In the genomic region with DNA sequence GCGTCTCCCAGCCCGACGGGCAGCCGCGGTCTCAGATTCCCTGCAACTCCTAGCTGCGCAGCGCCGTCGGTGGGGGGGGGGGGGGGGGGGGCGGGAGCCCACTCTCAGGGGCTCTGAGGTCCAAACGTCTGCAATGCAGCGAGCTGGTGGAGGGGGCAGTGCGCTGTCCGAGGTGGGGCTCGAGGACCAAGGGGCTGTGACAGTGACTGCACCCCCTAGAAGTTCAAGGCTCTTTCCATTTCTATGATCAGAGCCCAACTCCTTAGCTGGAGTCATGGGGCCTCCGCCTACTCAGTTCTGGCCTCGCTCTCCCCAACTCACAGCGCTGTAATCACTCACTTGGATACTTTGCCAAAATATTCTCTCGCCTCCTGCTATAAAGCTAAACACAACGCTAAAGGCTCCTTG, we compare ENCODE assay signal across 9 mouse cellular contexts. TPM values are rescaled to one million over a fixed set of nuclear protein-coding genes. Genes with fewer than 3 reads are reported as not detected.
DNase-seq lines count a peak whose midpoint lies in the region; ATAC-seq and TF ChIP-seq lines count a peak whose summit lies in the region.
"Had no signal": no experiment of that assay in that cellular context is flagged by ENCODE, and none has a peak within 500 bp of the region (broad histone marks: within the 10 kb centered on the region; RNA-seq: fewer than 3 reads in every experiment).

No protein-coding gene starts in this region.

- H3K4me1 ChIP-seq in ES-E14 (ENCODE audit: control insufficient read depth in 2 of 2, insufficient read depth in 2 of 2, low read length in 2 of 2, poor library complexity in 1 of 2): peaks cover 0 to 7% of the 10 kb centered on the region in 2 experiments; a peak in 3 of 4 replicates
- H3K4me1 ChIP-seq in forebrain, embryonic 14.5 days (ENCODE audit: control insufficient read depth, insufficient read depth, low read length): peaks cover 13% of the 10 kb centered on the region
- no peaks in the 10 kb centered on the region for H3K4me1 ChIP-seq in liver, embryonic 14.5 days (replicated peaks; ENCODE audit: control insufficient read depth in 2 of 2, insufficient read depth in 2 of 2, low read length in 1 of 2)

- DNase-seq in heart, adult 11 months: peak; percentile 86
- no peak for DNase-seq in heart, postnatal 4 days
- no peak for DNase-seq in ES-E14 (ENCODE audit: low read depth, low spot score)
- peak; percentile 61 for DNase-seq in forebrain, embryonic 14.5 days (ENCODE audit: low spot score)
- DNase-seq in liver, embryonic 14.5 days (ENCODE audit: low read depth in 3 of 3, low spot score in 3 of 3): no peak
- no peak for DNase-seq in MN1 (ENCODE audit: low spot score)
- DNase-seq in gastrocnemius, postnatal 10 days: no peak

- peak overlapping the region; percentile 72 for H3K4me2 ChIP-seq in forebrain, embryonic 14.5 days (ENCODE audit: low read length)
- H3K4me2 ChIP-seq in liver, embryonic 14.5 days (ENCODE audit: low read depth): peak overlapping the region; percentile 57

- no peak for TF ChIP-seq CTCF in liver, embryonic 14.5 days (IDR thresholded peaks at IDR 0.05; ENCODE audit: low read depth)

- in situ Hi-C loops in ES-E14 (cut with MboI; ENCODE audit: low sequenced_read_pairs in 2 of 2, unreplicated experiment in 2 of 2): no loop called here

- no peaks in the 10 kb centered on the region for H3K27me3 ChIP-seq in forebrain, embryonic 14.5 days (replicated peaks; ENCODE audit: control insufficient read depth, insufficient read depth, low read length)
- peaks cover 43% of the 10 kb centered on the region for H3K27me3 ChIP-seq in liver, embryonic 14.5 days (ENCODE audit: control insufficient read depth, insufficient read depth, low read length)
- H3K27me3 ChIP-seq: CH12.LX had no signal

- WGBS in forebrain, embryonic 14.5 days: 1% methylated on average over 10 of the region's 20 CpGs
- WGBS in liver, embryonic 14.5 days (ENCODE audit: insufficient replicate concordance): 7% methylated on average over 19 of the region's 20 CpGs

- TF ChIP-seq EP300 in liver, embryonic 14.5 days (IDR thresholded peaks at IDR 0.05; ENCODE audit: low read depth): no peak

- no peaks in the 10 kb centered on the region for H3K36me3 ChIP-seq in ES-E14 (ENCODE audit: control insufficient read depth, insufficient read depth, low read length, poor library complexity, severe bottlenecking)
- peaks cover 5% of the 10 kb centered on the region; the same call in 1 of the 2 replicates for H3K36me3 ChIP-seq in forebrain, embryonic 14.5 days (ENCODE audit: control insufficient read depth, insufficient read depth, low read length)
- no peaks in the 10 kb centered on the region for H3K36me3 ChIP-seq in liver, embryonic 14.5 days (replicated peaks; ENCODE audit: control insufficient read depth, insufficient read depth, low read depth)

- peak overlapping the region; percentile 68 to 83 for H3K4me3 ChIP-seq in ES-E14 (ENCODE audit: insufficient read depth in 1 of 2, low read depth in 1 of 2, low read length in 2 of 2, poor library complexity in 1 of 2, severe bottlenecking in 1 of 2)
- H3K4me3 ChIP-seq in forebrain, embryonic 14.5 days (ENCODE audit: low read depth, low read length): peak overlapping the region; percentile 89
- peak overlapping the region in 1 of 2 experiments; percentile 27; a peak in 1 of 4 replicates for H3K4me3 ChIP-seq in liver, embryonic 14.5 days (ENCODE audit: insufficient read depth in 1 of 2, low read depth in 2 of 2, low read length in 2 of 2)

- peak overlapping the region; percentile 79 for H3K9ac ChIP-seq in ES-E14 (ENCODE audit: insufficient read depth, low read depth, low read length, poor library complexity, severe bottlenecking)
- H3K9ac ChIP-seq in forebrain, embryonic 14.5 days (ENCODE audit: low read length): peak overlapping the region; percentile 94
- H3K9ac ChIP-seq in liver, embryonic 14.5 days (replicated peaks): no peak overlapping the region

- no peak overlapping the region for H3K27ac ChIP-seq in ES-E14 (ENCODE audit: insufficient read depth, low read depth, low read length, poor library complexity, severe bottlenecking)
- H3K27ac ChIP-seq in forebrain, embryonic 14.5 days (ENCODE audit: low read depth, low read length): peak overlapping the region; percentile 97
- no peak overlapping the region for H3K27ac ChIP-seq in liver, embryonic 14.5 days

- no peaks in the 10 kb centered on the region for H3K9me3 ChIP-seq in ES-E14 (ENCODE audit: control insufficient read depth, insufficient read depth, low read depth, low read length)
- H3K9me3 ChIP-seq in forebrain, embryonic 14.5 days (replicated peaks; ENCODE audit: control insufficient read depth, low read length): no peaks in the 10 kb centered on the region
- no peaks in the 10 kb centered on the region for H3K9me3 ChIP-seq in liver, embryonic 14.5 days (ENCODE audit: control insufficient read depth, low read length)

- peak; percentile 21 for ATAC-seq in forebrain, embryonic 14.5 days
- no peak for ATAC-seq in liver, embryonic 14.5 days (ENCODE audit: insufficient read depth)
- ATAC-seq in CD4-positive, CD25-positive, alpha-beta regulatory T cell, adult 4 months: no peak

TF ChIP-seq in ES-E14, 5 proteins besides CTCF, POLR2A, EP300 and RAD21:
- no peak for TF ChIP-seq ZC3H11A (IDR thresholded peaks at IDR 0.05; ENCODE audit: borderline replicate concordance, low read depth, low read length)
- no peak for TF ChIP-seq HCFC1 (IDR thresholded peaks at IDR 0.05; ENCODE audit: borderline replicate concordance, insufficient read depth, low read length)
- TF ChIP-seq MAFK (IDR thresholded peaks at IDR 0.05; ENCODE audit: insufficient read depth, low read depth, low read length): no peak
- no peak for TF ChIP-seq ZNF384 (IDR thresholded peaks at IDR 0.05; ENCODE audit: low read depth, low read length)
- TF ChIP-seq CHD2 (IDR thresholded peaks at IDR 0.05; ENCODE audit: low read depth, low read length): no peak
TF ChIP-seq in ES-E14: peak in this region for 0.

RNA-seq across cellular contexts. Expression of a gene that starts 19.5 kb away (rescaled TPM):
- total RNA-seq in heart, postnatal 4 days (2021): not detected
- total RNA-seq in ES-E14 (2012; rRNA removed): not detected in 2 replicates
- polyA plus RNA-seq in forebrain, embryonic 14.5 days (2014; fragmentation: Nextera tagmentation; extraction: Ambion mirVana): 0.31 TPM in 1 of 2 replicates, not detected in the other
- not detected in 2 replicates for polyA plus RNA-seq in liver, embryonic 14.5 days (2012; rRNA removed)
- polyA plus RNA-seq in liver, embryonic 14.5 days (2014; fragmentation: Nextera tagmentation; extraction: Ambion mirVana): not detected in 2 replicates
- polyA plus RNA-seq in CD4-positive, CD25-positive, alpha-beta regulatory T cell, adult 4 months (2017; shearing (Covaris generic)): not detected
- total RNA-seq in gastrocnemius, postnatal 10 days (2021): not detected
- total RNA-seq: CH12.LX had no signal

RNA-seq across cellular contexts. Expression of a gene that starts 51.1 kb away (rescaled TPM):
- total RNA-seq in heart, postnatal 4 days (2021): 10 to 100 TPM; 83.2 to 86.2 TPM
- total RNA-seq in ES-E14 (2012; rRNA removed): 31.2 and 45.9 TPM in 2 replicates
- 25.1 and 30.0 TPM in 2 replicates for polyA plus RNA-seq in forebrain, embryonic 14.5 days (2014; fragmentation: Nextera tagmentation; extraction: Ambion mirVana)
- polyA plus RNA-seq in liver, embryonic 14.5 days (2012; rRNA removed): 17.9 and 24.7 TPM in 2 replicates
- 11.0 and 14.0 TPM in 2 replicates for polyA plus RNA-seq in liver, embryonic 14.5 days (2014; fragmentation: Nextera tagmentation; extraction: Ambion mirVana)
- 10 to 100 TPM; 41.7 to 53.2 TPM for polyA plus RNA-seq in CD4-positive, CD25-positive, alpha-beta regulatory T cell, adult 4 months (2017; shearing (Covaris generic))
- total RNA-seq in gastrocnemius, postnatal 10 days (2021): 10 to 100 TPM; 62.2 to 65.4 TPM

Comparison
In these comparisons a context has a peak if more than half of its experiments do, and no peak if none do; other contexts are left out.
1. DNase-seq: peak in heart, adult 11 months (single experiment) and forebrain, embryonic 14.5 days (single experiment); none in heart, postnatal 4 days (single experiment), ES-E14 (single experiment), liver, embryonic 14.5 days (0 of 3), MN1 (single experiment) and gastrocnemius, postnatal 10 days (single experiment).